Mouse (Mus musculus) kidney, postnatal 0 days (tissue): Measurements from ENCODE around the gene Iqcf5. TPM values are rescaled to one million over a fixed set of nuclear protein-coding genes. Genes with fewer than 3 reads are reported as not detected.

ENCODE experiments used
- ATAC-seq: fragments of 200-750 bp; cut with Nextera tagmentation; replicated peaks from 2 replicates; pipeline ENCODE4 v1.8.0; 2017; ENCODE audit warnings: low read depth, moderate number of reproducible peaks, moderate TSS enrichment, moderate library complexity; ENCODE audit not compliant: low FRiP score
- DNase-seq: peaks from one replicate; pipeline ENCODE4 v3.0.0-alpha.2; 2016; ENCODE audit warnings: low spot score
- H3K27ac ChIP-seq: fragments of 300-500 bp; sonication (generic); 2 replicates; pipeline ENCODE4 v1.5.1; 2014; ENCODE audit warnings: mild to moderate bottlenecking
- H3K27me3 ChIP-seq: fragments of 300-500 bp; sonication (generic); 2 replicates; pipeline ENCODE4 v1.6.1; 2014; ENCODE audit warnings: low read length, mixed read lengths; ENCODE audit not compliant: insufficient read depth
- H3K36me3 ChIP-seq: fragments of 300-500 bp; sonication (generic); 2 replicates; pipeline ENCODE4 v1.6.1; 2014; ENCODE audit warnings: low read length, mixed read lengths; ENCODE audit not compliant: insufficient read depth
- H3K4me1 ChIP-seq: fragments of 300-500 bp; sonication (generic); replicated peaks from 2 replicates; pipeline ENCODE4 v1.6.1; 2014; ENCODE audit warnings: antibody characterized with exemption, low read length, mixed read lengths; ENCODE audit not compliant: insufficient read depth
- H3K4me2 ChIP-seq: fragments of 300-500 bp; sonication (generic); 2 replicates; pipeline ENCODE4 v1.6.1; 2014; ENCODE audit warnings: mild to moderate bottlenecking, low read length, moderate library complexity, mixed read lengths
- H3K4me3 ChIP-seq: fragments of 300-500 bp; sonication (generic); replicated peaks from 2 replicates; pipeline ENCODE4 v1.5.1; 2014; ENCODE audit warnings: low read depth, low read length
- H3K9ac ChIP-seq: fragments of 300-500 bp; sonication (generic); 2 replicates; pipeline ENCODE4 v1.6.1; 2014; ENCODE audit warnings: low read depth, low read length
- H3K9me3 ChIP-seq: fragments of 300-500 bp; sonication (generic); replicated peaks from 2 replicates; pipeline ENCODE4 v1.6.1; 2016; ENCODE audit warnings: low read length, inconsistent platforms, mixed read lengths
- CTCF ChIP-seq: IDR thresholded peaks from 2 replicates; pipeline ENCODE4 v1.5.1; 2016; ENCODE audit warnings: antibody characterized with exemption, low read depth, mild to moderate bottlenecking, moderate library complexity
- WGBS: fragments of 180-500 bp; shearing (Covaris S2); extraction: QIAGEN DNeasy Blood & Tissue Kit; methylation state at CpG from one replicate; pipeline ENCODE4 v1.1.7; 2014; 5-methylcytosine and 5-hydroxymethylcytosine counted together
- polyA plus RNA-seq: library from polyadenylated mRNA; unstranded; fragments of >200 nt; fragmentation: Nextera tagmentation; extraction: Ambion mirVana; gene quantifications from 2 replicates; pipeline ENCODE4 v1.2.1, GENCODE M21; 2015

The Iqcf5 gene
- polyA plus RNA-seq, result not detected in 2 replicates

- no peak for DNase-seq
- Histone ChIP-seq H3K36me3 (no peaks in the 10 kb centered on the region), H3K9me3 (no peaks in the 10 kb centered on the region), H3K4me3 (no peak within 1 kb of the TSS), H3K27ac (no peak within 1 kb of the TSS), H3K27me3 (no peaks in the 10 kb centered on the region), H3K9ac (no peak within 1 kb of the TSS), H3K4me1 (no peaks in the 10 kb centered on the region), H3K4me2 (no peak within 1 kb of the TSS)
- TF ChIP-seq CTCF, result no peak
- no peak for ATAC-seq
- 88% methylated on average over 4 of the region's 4 CpGs for whole genome bisulfite sequencing
These were observed at the start of gene Iqcf5 for GRCm38 (mm10) chr9:106514273-106514672. Gene Iqcf5, plus strand, starts transcription at chr9:106514573.

- Histone ChIP-seq H3K27me3 (no peaks in the 10 kb centered on the region), H3K4me2 (peak overlapping the region; percentile 98), H3K36me3 (peaks cover 13% of the 10 kb centered on the region), H3K4me3 (peak overlapping the region; percentile 52), H3K27ac (0 out of 2 replicates have a peak overlapping the region, but pooled peaks have one; percentile 6), H3K9me3 (no peaks in the 10 kb centered on the region), H3K9ac (peak overlapping the region; percentile 65), H3K4me1 (peaks cover 12% of the 10 kb centered on the region; the same call in 1 of the 2 replicates)
- DNase-seq, result peak; percentile 73
- peak; percentile 74 for ATAC-seq
- WGBS, result 2% methylated on average over 97 of the region's 99 CpGs
- no peak for TF ChIP-seq CTCF
These were observed 49.4 kb upstream of the Iqcf5 start for GRCm38 (mm10) chr9:106464751-106465541.

GRCm38 (mm10) chr9:106465571-106466200 is 48.7 kb upstream of the Iqcf5 start, which contains the start of gene Gpr62:
Gene Gpr62, minus strand, starts transcription at chr9:106465938.
- Histone ChIP-seq H3K4me3 (peak within 1 kb of the TSS; percentile 52), H3K4me2 (peak within 1 kb of the TSS; percentile 98), H3K36me3 (peaks cover 13% of the 10 kb centered on the region), H3K27me3 (no peaks in the 10 kb centered on the region), H3K9me3 (no peaks in the 10 kb centered on the region), H3K9ac (peak within 1 kb of the TSS; percentile 65), H3K4me1 (peaks cover 10% of the 10 kb centered on the region; the same call in 1 of the 2 replicates), H3K27ac (0 out of 2 replicates have a peak within 1 kb of the TSS, but pooled peaks have one; percentile 6)
- ATAC-seq, result peak; percentile 18; the same call in 1 of the 2 replicates
- no peak for DNase-seq
- no peak for TF ChIP-seq CTCF
- WGBS, result 23% methylated on average over 26 of the region's 26 CpGs

- Histone ChIP-seq H3K9me3 (no peaks in the 10 kb centered on the region), H3K27me3 (no peaks in the 10 kb centered on the region), H3K36me3 (peaks cover 13% of the 10 kb centered on the region), H3K27ac (no peak overlapping the region), H3K4me3 (no peak overlapping the region), H3K9ac (no peak overlapping the region), H3K4me2 (no peak overlapping the region), H3K4me1 (peaks cover 10% of the 10 kb centered on the region; the same call in 1 of the 2 replicates)
- WGBS, result 89% methylated on average over 6 of the region's 6 CpGs
- ATAC-seq, result no peak
- TF ChIP-seq CTCF, result no peak
- DNase-seq, result no peak
These were observed 47.7 kb upstream of the Iqcf5 start for GRCm38 (mm10) chr9:106466721-106467120.

GRCm38 (mm10) chr9:106467746-106468145 is 46.6 kb upstream of the Iqcf5 start:
- H3K4me1 ChIP-seq, result peaks cover 10% of the 10 kb centered on the region; the same call in 1 of the 2 replicates
- H3K9ac ChIP-seq, result no peak overlapping the region
- H3K4me3 ChIP-seq, result no peak overlapping the region
- H3K4me2 ChIP-seq, result no peak overlapping the region
- peaks cover 9% of the 10 kb centered on the region; the same call in 1 of the 2 replicates for H3K36me3 ChIP-seq
- no peak for DNase-seq
- H3K27ac ChIP-seq, result no peak overlapping the region
- TF ChIP-seq CTCF, result no peak
- no peaks in the 10 kb centered on the region for H3K27me3 ChIP-seq
- no peak for ATAC-seq
- no peaks in the 10 kb centered on the region for H3K9me3 ChIP-seq
- WGBS, result 89% methylated on average over 7 of the region's 7 CpGs

GRCm38 (mm10) chr9:106469317-106469716 is 45.1 kb upstream of the Iqcf5 start:
- Histone ChIP-seq H3K9me3 (no peaks in the 10 kb centered on the region), H3K27ac (no peak overlapping the region), H3K36me3 (no peaks in the 10 kb centered on the region), H3K27me3 (no peaks in the 10 kb centered on the region), H3K4me1 (peaks cover 14% of the 10 kb centered on the region), H3K4me3 (no peak overlapping the region), H3K9ac (no peak overlapping the region), H3K4me2 (no peak overlapping the region)
- ATAC-seq (no peak), DNase-seq (no peak)
- TF ChIP-seq CTCF, result peak; percentile 33; the same call in 1 of the 2 replicates
- WGBS, result 58% methylated on average over 6 of the region's 6 CpGs
